Mouse (Mus musculus) Patski (cell line): ENCODE data around the gene Prmt3. TPM values are rescaled to one million over a fixed set of nuclear protein-coding genes. Genes with fewer than 3 reads are reported as not detected.

Experiments
- ATAC-seq: fragments of 100-300 bp; one replicate; pipeline ENCODE4 v1.8.0; 2021
- CTCF ChIA-PET: fragments of 350-600 bp; sonication (Branson Sonifier 250); formaldehyde crosslinking; loops from one replicate; lab custom pipeline; 2022; ENCODE audit warnings: inconsistent platforms; lab: Charles Lee
- POLR2A ChIA-PET: fragments of 350-600 bp; sonication (Branson Sonifier 250); formaldehyde crosslinking; loops from one replicate; lab custom pipeline; 2022; ENCODE audit warnings: antibody characterized with exemption, inconsistent platforms; lab: Charles Lee
- DNase-seq: peaks from one replicate; pipeline ENCODE4 v3.0.0-alpha.2; 2011; ENCODE audit warnings: low read depth, low spot score
- H3K27me3 ChIP-seq: fragments of 371-371 bp; one replicate; pipeline ENCODE4 v1.5.1; 2021
- CTCF ChIP-seq: fragments of 100-300 bp; IDR thresholded peaks from one replicate; pipeline ENCODE4 v1.5.1; 2021
- in situ Hi-C: fragments of 300-500 bp; cut with MboI; formaldehyde crosslinking; loops from 3 replicates; pipeline ENCODE4 v1.11.1; 2018; ENCODE audit warnings: low pct_unique_long_range_greater_than_20kb, mixed read lengths
- polyA plus RNA-seq: library from polyadenylated mRNA; unstranded; gene quantifications from one replicate; pipeline ENCODE4 v1.2.3, GENCODE M21; 2021

Prmt3 gene
- polyA plus RNA-seq, 1 experiment from 2014 or later: 43.0 TPM

GRCm38 (mm10) chr7:49877307-49877706, 99.2 kb downstream of the Prmt3 start:
- ChIA-PET POLR2A (no interaction called here), CTCF (no interaction called here)
- no peak for TF ChIP-seq CTCF
- ATAC-seq (no peak), DNase-seq (no peak)
- no peaks in the 10 kb centered on the region for H3K27me3 ChIP-seq
- in situ Hi-C loops: no loop called here

- ATAC-seq: no peak
- no peak for TF ChIP-seq CTCF
- ChIA-PET CTCF (interaction anchor here (1.1 kb wide), 1 partner anchor 17 kb away, joined by 3 read pairs; no protein-coding TSS in a partner anchor), POLR2A (no interaction called here)
- H3K27me3 ChIP-seq: no peaks in the 10 kb centered on the region
- DNase-seq: no peak
- in situ Hi-C loops: no loop called here
Measured at GRCm38 (mm10) chr7:49879051-49879450, 100.9 kb downstream of the Prmt3 start.

GRCm38 (mm10) chr7:49879998-49880707, 102.0 kb downstream of the Prmt3 start:
- POLR2A ChIA-PET: interaction anchor here (0.6 to 0.7 kb wide), 2 partner anchors 11 to 21 kb away, joined by 3 to 4 read pairs; no protein-coding TSS in a partner anchor
- CTCF ChIA-PET: interaction anchor here (1.5 kb wide), 1 partner anchor 35 kb away, joined by 4 read pairs; no protein-coding TSS in a partner anchor
- TF ChIP-seq CTCF: no peak
- no peaks in the 10 kb centered on the region for H3K27me3 ChIP-seq
- in situ Hi-C loops: no loop called here
- ATAC-seq (no peak), DNase-seq (no peak)

- POLR2A ChIA-PET: no interaction called here
- peak; percentile 91 for ATAC-seq
Measured at GRCm38 (mm10) chr7:49882288-49882687, 104.1 kb downstream of the Prmt3 start.

GRCm38 (mm10) chr7:49882694-49883389, 104.7 kb downstream of the Prmt3 start:
- ChIA-PET CTCF (interaction anchor here (1.2 kb wide), 1 partner anchor 40 kb away, joined by 4 read pairs; no protein-coding TSS in a partner anchor), POLR2A (no interaction called here)
- ATAC-seq (peak; percentile 77), DNase-seq (no peak)
- no peak for TF ChIP-seq CTCF
- no peaks in the 10 kb centered on the region for H3K27me3 ChIP-seq
- in situ Hi-C loops: no loop called here

More at GRCm38 (mm10) chr7:49882288-49882687, 104.1 kb downstream of the Prmt3 start:
- TF ChIP-seq CTCF: no peak
- CTCF ChIA-PET: interaction anchor here (1.2 to 1.3 kb wide), 2 partner anchors 16 to 41 kb away, joined by 3 to 4 read pairs; no protein-coding TSS in a partner anchor
- DNase-seq: peak; percentile 90
- in situ Hi-C loops: no loop called here
- no peaks in the 10 kb centered on the region for H3K27me3 ChIP-seq

- no peak for TF ChIP-seq CTCF
- ChIA-PET POLR2A (no interaction called here), CTCF (interaction anchor here (1.4 kb wide), 1 partner anchor 17 kb away, joined by 3 read pairs; no protein-coding TSS in a partner anchor)
- ATAC-seq (peak; percentile 86), DNase-seq (no peak)
- H3K27me3 ChIP-seq: no peaks in the 10 kb centered on the region
- in situ Hi-C loops: no loop called here
Measured at GRCm38 (mm10) chr7:49887776-49888390, 109.7 kb downstream of the Prmt3 start.

GRCm38 (mm10) chr7:49894786-49895185, 116.6 kb downstream of the Prmt3 start:
- CTCF ChIA-PET: interaction anchor here (1.1 to 2.0 kb wide), 2 partner anchors 11 to 76 kb away, joined by 3 to 5 read pairs; no protein-coding TSS in a partner anchor
- in situ Hi-C loops: no loop called here
- POLR2A ChIA-PET: no interaction called here
- DNase-seq (no peak), ATAC-seq (no peak)
- TF ChIP-seq CTCF: no peak
- peaks cover 6% of the 10 kb centered on the region for H3K27me3 ChIP-seq

- ChIA-PET CTCF (no interaction called here), POLR2A (no interaction called here)
- DNase-seq (no peak), ATAC-seq (no peak)
- no peak for TF ChIP-seq CTCF
- in situ Hi-C loops: no loop called here
- H3K27me3 ChIP-seq: peaks cover 6% of the 10 kb centered on the region
Measured at GRCm38 (mm10) chr7:49895296-49895695, 117.2 kb downstream of the Prmt3 start.

- TF ChIP-seq CTCF: no peak
- POLR2A ChIA-PET: interaction anchor here (0.7 kb wide), 1 partner anchor 9 kb away, joined by 3 read pairs; no protein-coding TSS in a partner anchor
- CTCF ChIA-PET: interaction anchor here (1.0 kb wide), 1 partner anchor 149 kb away, joined by 4 read pairs; no protein-coding TSS in a partner anchor
- ATAC-seq (no peak), DNase-seq (no peak)
- in situ Hi-C loops: no loop called here
- H3K27me3 ChIP-seq: peaks cover 6% of the 10 kb centered on the region
Measured at GRCm38 (mm10) chr7:49902003-49902552, 123.9 kb downstream of the Prmt3 start.
